ENCODE assay signal across 7 mouse cellular contexts in genomic region chr4:130274346-130275015, GRCm38 (mm10). TPM values are rescaled to one million over a fixed set of nuclear protein-coding genes. Genes with fewer than 3 reads are reported as not detected.
DNase-seq lines count a peak whose midpoint lies in the region; ATAC-seq and TF ChIP-seq lines count a peak whose summit lies in the region.

No protein-coding gene starts in this region.

- H3K4me2 ChIP-seq in lung, embryonic 15.5 days, result peak overlapping the region; percentile 89
- H3K4me2 ChIP-seq in heart, postnatal 0 days (ENCODE audit: low read depth, low read length), result peak overlapping the region; percentile 82
- peak overlapping the region; percentile 74 for H3K4me2 ChIP-seq in midbrain, embryonic 13.5 days (replicated peaks)

- no peaks in the 10 kb centered on the region for H3K36me3 ChIP-seq in lung, embryonic 15.5 days
- H3K36me3 ChIP-seq in heart, postnatal 0 days (replicated peaks; ENCODE audit: control insufficient read depth, insufficient read depth, low read length), result no peaks in the 10 kb centered on the region
- peaks cover 5% of the 10 kb centered on the region; the same call in 1 of the 2 replicates for H3K36me3 ChIP-seq in midbrain, embryonic 13.5 days

- no peak for DNase-seq in lung, postnatal 36 days
- DNase-seq in cerebellum, adult 9-11 months, result peak; percentile 80
- DNase-seq in heart, postnatal 0 days (ENCODE audit: low spot score), result no peak
- no peak for DNase-seq in spleen, adult 18-20 months
- DNase-seq in layer of hippocampus, adult 8-10 months (ENCODE audit: low spot score in 2 of 2), result no peak

- TF ChIP-seq EP300 in heart, postnatal 0 days (IDR thresholded peaks at IDR 0.05; ENCODE audit: low read depth), result no peak

- no peak for TF ChIP-seq CTCF in heart, postnatal 0 days (IDR thresholded peaks at IDR 0.05; ENCODE audit: low read depth)

- peak overlapping the region; percentile 55 for H3K4me3 ChIP-seq in lung, embryonic 15.5 days
- peak overlapping the region; percentile 49 for H3K4me3 ChIP-seq in heart, postnatal 0 days (ENCODE audit: low read depth, low read length)
- peak overlapping the region; percentile 75 for H3K4me3 ChIP-seq in midbrain, embryonic 13.5 days (replicated peaks)

- peak; percentile 51 for ATAC-seq in lung, embryonic 15.5 days (ENCODE audit: borderline replicate concordance, extremely low read depth, low FRiP score, low TSS enrichment)
- ATAC-seq in heart, postnatal 0 days (ENCODE audit: insufficient read depth, low read depth), result peak; percentile 47
- peak; percentile 90 for ATAC-seq in midbrain, embryonic 13.5 days

- H3K9me3 ChIP-seq in lung, embryonic 15.5 days, result no peaks in the 10 kb centered on the region
- no peaks in the 10 kb centered on the region for H3K9me3 ChIP-seq in heart, postnatal 0 days (replicated peaks; ENCODE audit: control insufficient read depth, low read length)
- H3K9me3 ChIP-seq in midbrain, embryonic 13.5 days, result no peaks in the 10 kb centered on the region

- H3K9ac ChIP-seq in lung, embryonic 15.5 days, result peak overlapping the region; percentile 45
- H3K9ac ChIP-seq in heart, postnatal 0 days (replicated peaks; ENCODE audit: low read depth, low read length), result peak overlapping the region; percentile 18
- peak overlapping the region; percentile 99 for H3K9ac ChIP-seq in midbrain, embryonic 13.5 days (replicated peaks)

- under 1% methylated on average over 29 of the region's 29 CpGs for WGBS in lung, embryonic 15.5 days
- WGBS in heart, postnatal 0 days, result under 1% methylated on average over 29 of the region's 29 CpGs
- 0% methylated on average over 29 of the region's 29 CpGs for WGBS in midbrain, embryonic 13.5 days

- no peak overlapping the region for H3K27ac ChIP-seq in lung, embryonic 15.5 days
- 0 out of 2 replicates have a peak overlapping the region, but pooled peaks have one; percentile 4 for H3K27ac ChIP-seq in heart, postnatal 0 days (ENCODE audit: low read depth)
- peak overlapping the region; percentile 98 for H3K27ac ChIP-seq in midbrain, embryonic 13.5 days

- peaks cover 18% of the 10 kb centered on the region for H3K4me1 ChIP-seq in lung, embryonic 15.5 days
- H3K4me1 ChIP-seq in heart, postnatal 0 days (ENCODE audit: control insufficient read depth, insufficient read depth), result peaks cover 9% of the 10 kb centered on the region; the same call in 1 of the 2 replicates
- peaks cover 36% of the 10 kb centered on the region for H3K4me1 ChIP-seq in midbrain, embryonic 13.5 days (replicated peaks)

- peaks cover 52% of the 10 kb centered on the region for H3K27me3 ChIP-seq in lung, embryonic 15.5 days
- peaks cover 74% of the 10 kb centered on the region for H3K27me3 ChIP-seq in heart, postnatal 0 days (ENCODE audit: control insufficient read depth, insufficient read depth, low read length)
- H3K27me3 ChIP-seq in midbrain, embryonic 13.5 days, result no peaks in the 10 kb centered on the region

RNA-seq across cellular contexts. Expression of gene Serinc2, which starts 4.5 kb away (rescaled TPM):
- polyA plus RNA-seq in lung, embryonic 15.5 days (2015; fragmentation: Nextera tagmentation; extraction: Ambion mirVana), result 19.0 and 20.0 TPM in 2 replicates
- total RNA-seq in heart, postnatal 0 days (2014; rRNA removed; ENCODE audit: low replicate concordance), result 1.3 and 1.9 TPM in 2 replicates
- polyA plus RNA-seq in heart, postnatal 0 days (2015; fragmentation: Nextera tagmentation; extraction: Ambion mirVana), result 1.3 TPM in 2 replicates
- polyA plus RNA-seq in midbrain, embryonic 13.5 days (2015; fragmentation: Nextera tagmentation; extraction: Ambion mirVana), result 67.2 and 70.8 TPM in 2 replicates
- total RNA-seq in layer of hippocampus, adult 8-10 months (2022), result 10 to 100 TPM in 2 of 4 experiments, 1 to 10 TPM in 2; 8.1 to 12.4 (median 10.2) TPM

RNA-seq across cellular contexts. Expression of gene Fabp3, which starts 33.9 kb away (rescaled TPM):
- polyA plus RNA-seq in lung, embryonic 15.5 days (2015; fragmentation: Nextera tagmentation; extraction: Ambion mirVana), result 39.5 and 51.4 TPM in 2 replicates
- total RNA-seq in heart, postnatal 0 days (2014; rRNA removed; ENCODE audit: low replicate concordance), result 2,071 and 3,924 TPM in 2 replicates
- 10,729 and 11,746 TPM in 2 replicates for polyA plus RNA-seq in heart, postnatal 0 days (2015; fragmentation: Nextera tagmentation; extraction: Ambion mirVana)
- polyA plus RNA-seq in midbrain, embryonic 13.5 days (2015; fragmentation: Nextera tagmentation; extraction: Ambion mirVana), result 103 and 116 TPM in 2 replicates
- total RNA-seq in layer of hippocampus, adult 8-10 months (2022), result 100 to 1,000 TPM in 1 of 4 experiments, 10 to 100 TPM in 3; 87.7 to 102 (median 95.3) TPM

RNA-seq across cellular contexts. Expression of gene Gm10570, which starts 34.0 kb away (rescaled TPM):
- 0.47 TPM in 1 of 2 replicates, not detected in the other for polyA plus RNA-seq in lung, embryonic 15.5 days (2015; fragmentation: Nextera tagmentation; extraction: Ambion mirVana)
- not detected in 2 replicates for total RNA-seq in heart, postnatal 0 days (2014; rRNA removed; ENCODE audit: low replicate concordance)
- polyA plus RNA-seq in heart, postnatal 0 days (2015; fragmentation: Nextera tagmentation; extraction: Ambion mirVana), result 2.1 and 2.8 TPM in 2 replicates
- 0.58 and 0.59 TPM in 2 replicates for polyA plus RNA-seq in midbrain, embryonic 13.5 days (2015; fragmentation: Nextera tagmentation; extraction: Ambion mirVana)
- 1 to 10 TPM in 2 of 4 experiments, under 1 TPM in 1, not detected in 1; 0.95 to 1.2 (median 1.1) TPM for total RNA-seq in layer of hippocampus, adult 8-10 months (2022)

RNA-seq across cellular contexts. Expression of gene Gm853, which starts 52.3 kb away (rescaled TPM):
- polyA plus RNA-seq in lung, embryonic 15.5 days (2015; fragmentation: Nextera tagmentation; extraction: Ambion mirVana), result not detected in 2 replicates
- not detected in 2 replicates for total RNA-seq in heart, postnatal 0 days (2014; rRNA removed; ENCODE audit: low replicate concordance)
- not detected in 2 replicates for polyA plus RNA-seq in heart, postnatal 0 days (2015; fragmentation: Nextera tagmentation; extraction: Ambion mirVana)
- polyA plus RNA-seq in midbrain, embryonic 13.5 days (2015; fragmentation: Nextera tagmentation; extraction: Ambion mirVana), result 0.24 TPM in 1 of 2 replicates, not detected in the other
- 1 to 10 TPM in 1 of 4 experiments, not detected in 3; 1.0 TPM for total RNA-seq in layer of hippocampus, adult 8-10 months (2022)

Comparison
In these comparisons a context has a peak if more than half of its experiments do, and no peak if none do; other contexts are left out.
1. H3K9ac ChIP-seq: peak in every context shown above with its lines; median percentile 99 in midbrain, embryonic 13.5 days; 45 in lung, embryonic 15.5 days; 18 in heart, postnatal 0 days.
2. RNA of gene Fabp3, which starts 33.9 kb away (polyA plus RNA-seq): 10,729 to 11,746 TPM in heart, postnatal 0 days; 103 to 116 TPM in midbrain, embryonic 13.5 days and 39.5 to 51.4 TPM in lung, embryonic 15.5 days; every median in the first group is over 10 times any median in the second.
3. Peak in every context shown above with its lines, with median percentiles within 50 percentile points of each other: ATAC-seq, H3K4me2 ChIP-seq and H3K4me3 ChIP-seq.